Mouse (Mus musculus) small intestine, adult 2 months (tissue): ENCODE data around the gene Olfm1.

Source experiments
- CTCF ChIP-seq: fragments of 200-500 bp; IDR thresholded peaks from 2 replicates; pipeline ENCODE4 v1.5.1; 2012; ENCODE audit warnings: low read depth, mild to moderate bottlenecking, control low read depth, inconsistent platforms, low read length, moderate library complexity, mixed read lengths; ENCODE audit not compliant: insufficient replicate concordance, insufficient read length; ENCODE audit errors: extremely low read depth
- POLR2A ChIP-seq: fragments of 200-500 bp; IDR thresholded peaks from 2 replicates; pipeline ENCODE4 v1.6.1; 2012; ENCODE audit warnings: low read depth, mild to moderate bottlenecking, control low read depth, inconsistent platforms, low read length, moderate library complexity

DNA sequence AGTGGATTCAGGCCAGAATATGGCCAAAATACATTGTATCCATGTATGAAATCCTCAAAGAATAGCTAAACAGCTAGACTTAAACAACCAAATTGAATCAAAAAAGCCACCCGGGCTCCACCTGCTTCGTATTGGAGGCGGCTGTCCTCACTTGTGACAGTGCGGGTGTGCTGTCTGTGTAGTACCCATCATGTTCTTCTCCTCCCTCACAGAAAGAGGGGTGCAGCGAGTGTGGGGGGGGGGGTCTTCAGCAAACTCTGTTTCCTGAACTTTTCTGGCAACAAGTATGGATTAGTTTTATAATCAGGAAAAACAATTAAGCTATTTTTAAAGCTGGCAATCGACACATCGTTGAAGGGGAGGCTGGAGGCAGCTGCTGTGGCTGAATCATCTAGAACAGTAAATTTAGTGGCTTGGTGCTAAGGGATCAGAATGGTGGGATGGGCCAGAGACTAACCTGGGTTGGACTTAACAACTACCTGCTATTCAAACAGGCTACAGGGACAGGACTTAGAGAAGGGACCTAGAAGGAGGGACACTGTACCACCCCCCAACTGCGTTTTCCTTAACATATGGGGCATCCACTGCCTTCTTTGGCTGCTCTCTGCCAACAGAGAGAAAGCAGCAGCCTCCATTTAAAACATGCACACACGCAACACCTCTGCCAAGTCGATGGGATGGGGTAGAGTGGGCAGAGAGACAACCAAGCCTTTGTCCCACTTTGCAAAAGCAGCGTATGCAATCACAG is 79.6 kb downstream of the Olfm1 start:
- TF ChIP-seq CTCF, result no peak
- TF ChIP-seq POLR2A, result no peak
